Mouse (Mus musculus) ovary, adult 10 weeks (tissue): Measurements from ENCODE around the gene Tyrp1. TPM values are rescaled to one million over a fixed set of nuclear protein-coding genes. Genes with fewer than 3 reads are reported as not detected.

Experiments
- polyA plus RNA-seq: library from polyadenylated mRNA; stranded (reverse); fragments of 350-450 nt; fragmentation: Illumina TruSeq; extraction: RNeasy Lipid Tissue Mini Kit (QIAGEN cat#74804); gene quantifications from one replicate; pipeline ENCODE4 v1.2.3, GENCODE M21; 2014

Tyrp1 gene
- not detected for polyA plus RNA-seq

DNA sequence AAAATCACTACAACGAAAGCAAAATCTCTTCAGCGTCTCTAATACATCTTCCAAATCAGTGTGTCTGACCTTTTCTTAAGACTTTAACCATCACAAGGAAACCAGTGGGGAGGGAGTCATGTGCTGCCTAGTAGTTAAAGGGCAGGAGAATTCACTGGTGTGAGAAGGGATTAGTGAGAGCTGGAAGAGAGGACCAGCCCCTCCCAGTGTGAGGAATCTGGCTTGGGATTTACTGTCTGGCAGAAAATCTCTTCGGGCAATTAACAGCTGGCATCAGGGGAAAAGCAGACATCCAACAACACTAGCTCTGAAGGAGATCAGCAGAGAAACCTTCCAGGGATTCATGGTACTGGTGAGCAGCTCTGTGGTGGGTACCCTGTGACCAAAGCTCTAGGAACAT is at the start of gene Tyrp1:
Tyrp1 (plus strand) TSS at position 74 of the 400 bp plus-strand sequence.

Other genes with a start within 250 kb of the Tyrp1 start
- 7.9 TPM for gene Lurap1l, start 76.5 kb downstream of the Tyrp1 start, polyA plus RNA-seq